24 mouse cellular contexts compared by ENCODE assay signal in the genomic region with DNA sequence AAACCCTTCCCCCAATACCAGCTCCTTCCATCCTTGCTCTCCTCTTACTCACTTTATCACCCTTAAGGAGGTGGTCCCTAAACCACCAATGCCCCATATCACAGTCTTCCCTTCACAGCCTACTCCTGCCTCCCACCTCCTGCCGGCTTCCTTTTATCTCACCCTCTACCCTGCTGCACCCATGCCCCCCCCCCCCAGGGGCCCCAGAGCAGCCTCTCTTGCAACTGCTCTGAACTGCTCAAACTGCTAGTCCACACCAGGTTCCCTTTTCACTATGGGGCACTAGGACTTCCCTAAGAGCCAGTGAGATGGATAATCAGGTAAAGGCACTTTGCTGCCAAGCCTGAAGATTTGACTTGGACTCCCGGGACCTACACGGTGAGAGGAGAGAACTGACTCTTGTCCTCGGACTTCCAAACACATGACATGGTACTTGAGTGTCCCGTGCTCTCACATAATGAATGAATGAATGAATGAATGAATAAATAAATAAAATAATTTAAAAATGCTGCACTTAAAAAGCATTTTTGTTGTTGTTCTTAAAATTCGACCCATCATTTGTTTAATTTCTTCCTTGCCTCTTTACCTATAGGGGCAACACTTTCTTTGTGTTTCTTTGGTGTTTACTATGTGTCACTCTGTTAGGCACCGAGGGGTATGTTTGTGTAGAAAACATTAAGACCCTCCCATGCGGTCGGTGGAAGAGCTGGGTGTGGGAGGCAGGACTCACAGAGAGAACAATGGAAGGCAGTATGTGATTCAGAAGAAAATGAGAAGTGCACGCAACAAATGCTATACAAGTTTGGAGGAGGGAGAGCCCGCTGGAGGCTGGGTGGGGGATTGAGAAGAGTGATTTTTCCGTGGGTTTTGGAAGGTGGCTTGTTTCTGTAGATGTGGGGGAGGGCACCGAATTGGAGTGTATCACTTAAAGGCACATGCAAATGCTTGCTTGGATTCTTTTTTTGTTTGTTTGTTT. TPM values are rescaled to one million over a fixed set of nuclear protein-coding genes. Genes with fewer than 3 reads are reported as not detected.
DNase-seq lines count a peak whose midpoint lies in the region; ATAC-seq lines count a peak whose summit lies in the region.
"Had no signal": no experiment of that assay in that cellular context is flagged by ENCODE, and none has a peak within 500 bp of the region (broad histone marks: within the 10 kb centered on the region; RNA-seq: fewer than 3 reads in every experiment).

No protein-coding gene starts in this region.

- peak; percentile 16 for ATAC-seq in liver, embryonic 16.5 days (ENCODE audit: low read depth)
- no peak for ATAC-seq in neural tube, embryonic 15.5 days (ENCODE audit: low FRiP score)
- no peak for ATAC-seq in kidney, embryonic 14.5 days (ENCODE audit: low FRiP score, low TSS enrichment)
- ATAC-seq: forebrain, embryonic 13.5 days; intestine, embryonic 15.5 days had no signal

- peaks cover 31% of the 10 kb centered on the region for H3K27me3 ChIP-seq in heart, embryonic 10.5 days (ENCODE audit: insufficient read depth, poor library complexity, severe bottlenecking)
- peaks cover 97% of the 10 kb centered on the region for H3K27me3 ChIP-seq in limb, embryonic 10.5 days (ENCODE audit: low read depth, poor library complexity, severe bottlenecking)
- no peaks in the 10 kb centered on the region for H3K27me3 ChIP-seq in liver, embryonic 16.5 days (ENCODE audit: control insufficient read depth, insufficient read depth, low read depth, low read length)
- peaks cover 4% of the 10 kb centered on the region; the same call in 1 of the 2 replicates for H3K27me3 ChIP-seq in neural tube, embryonic 15.5 days (replicated peaks)
- H3K27me3 ChIP-seq in kidney, embryonic 14.5 days (ENCODE audit: control insufficient read depth, insufficient read depth, low read length), result no peaks in the 10 kb centered on the region
- H3K27me3 ChIP-seq: CH12.LX; forebrain, embryonic 13.5 days; heart, embryonic 13.5 days; intestine, embryonic 15.5 days; lung, embryonic 15.5 days had no signal

- WGBS in heart, embryonic 10.5 days, result 49% methylated on average over 13 of the region's 13 CpGs
- WGBS in limb, embryonic 10.5 days, result 66% methylated on average over 13 of the region's 13 CpGs
- 26% methylated on average over 13 of the region's 13 CpGs for WGBS in liver, embryonic 16.5 days (ENCODE audit: insufficient replicate concordance)
- WGBS in neural tube, embryonic 15.5 days, result 60% methylated on average over 13 of the region's 13 CpGs
- 57% methylated on average over 13 of the region's 13 CpGs for whole genome bisulfite sequencing in kidney, embryonic 14.5 days

- peak; percentile 75 for DNase-seq in heart, embryonic 10.5 days (ENCODE audit: low spot score)
- no peak for DNase-seq in heart, postnatal 10 days
- no peak for DNase-seq in limb, embryonic 10.5 days (ENCODE audit: low spot score)
- peak; percentile 8 for DNase-seq in thymus, postnatal 25 days
- no peak for DNase-seq in lung, postnatal 36 days
- DNase-seq: adrenal gland, postnatal 25 days; cerebellum, adult 2 months; cerebellum, postnatal 36 days; gastrocnemius, postnatal 36 days; heart, postnatal 4 days; kidney, postnatal 4 days had no signal

- intact Hi-C loops in heart, postnatal 10 days (cut with DNase I), result loop anchor here (5.0 to 10.0 kb wide), 2 partner anchors 104 to 129 kb away; no protein-coding TSS in a partner anchor

- 0 out of 2 replicates have a peak overlapping the region, but pooled peaks have one; percentile 8 for H3K27ac ChIP-seq in heart, embryonic 10.5 days
- 0 out of 2 replicates have a peak overlapping the region, but pooled peaks have one; percentile 94 for H3K27ac ChIP-seq in limb, embryonic 10.5 days
- peak overlapping the region; percentile 26; the same call in 1 of the 2 replicates for H3K27ac ChIP-seq in liver, embryonic 16.5 days (ENCODE audit: low read length)
- no peak overlapping the region for H3K27ac ChIP-seq in neural tube, embryonic 15.5 days (replicated peaks)
- H3K27ac ChIP-seq in kidney, embryonic 14.5 days (ENCODE audit: low read depth, low read length), result no peak overlapping the region
- H3K27ac ChIP-seq: forebrain, embryonic 13.5 days; hindbrain, embryonic 15.5 days; midbrain, embryonic 12.5 days had no signal

- H3K9ac ChIP-seq in liver, embryonic 16.5 days (ENCODE audit: low read depth, low read length), result no peak overlapping the region
- no peak overlapping the region for H3K9ac ChIP-seq in neural tube, embryonic 15.5 days (replicated peaks)
- no peak overlapping the region for H3K9ac ChIP-seq in kidney, embryonic 14.5 days (ENCODE audit: low read depth, low read length)
- H3K9ac ChIP-seq: forebrain, embryonic 13.5 days; heart, embryonic 13.5 days; hindbrain, embryonic 15.5 days; intestine, embryonic 15.5 days; kidney, embryonic 15.5 days; limb, embryonic 13.5 days; lung, embryonic 15.5 days; midbrain, embryonic 12.5 days had no signal

- no peaks in the 10 kb centered on the region for H3K9me3 ChIP-seq in heart, embryonic 10.5 days
- no peaks in the 10 kb centered on the region for H3K9me3 ChIP-seq in limb, embryonic 10.5 days (replicated peaks)
- H3K9me3 ChIP-seq in liver, embryonic 16.5 days (replicated peaks; ENCODE audit: control insufficient read depth, low read length), result no peaks in the 10 kb centered on the region
- H3K9me3 ChIP-seq in neural tube, embryonic 15.5 days (replicated peaks), result no peaks in the 10 kb centered on the region
- no peaks in the 10 kb centered on the region for H3K9me3 ChIP-seq in kidney, embryonic 14.5 days (ENCODE audit: control insufficient read depth, low read length)
- H3K9me3 ChIP-seq: embryonic facial prominence, embryonic 10.5 days; forebrain, embryonic 13.5 days; heart, embryonic 13.5 days; hindbrain, embryonic 15.5 days; intestine, embryonic 15.5 days; kidney, embryonic 15.5 days; limb, embryonic 13.5 days; lung, embryonic 15.5 days; midbrain, embryonic 12.5 days had no signal

- H3K4me3 ChIP-seq in heart, embryonic 10.5 days, result no peak overlapping the region
- no peak overlapping the region for H3K4me3 ChIP-seq in limb, embryonic 10.5 days
- H3K4me3 ChIP-seq in liver, embryonic 16.5 days (ENCODE audit: low read depth, low read length), result peak overlapping the region; percentile 11; the same call in 1 of the 2 replicates
- no peak overlapping the region for H3K4me3 ChIP-seq in neural tube, embryonic 15.5 days (replicated peaks)
- H3K4me3 ChIP-seq in kidney, embryonic 14.5 days (ENCODE audit: low read length), result no peak overlapping the region
- H3K4me3 ChIP-seq: embryonic facial prominence, embryonic 10.5 days; forebrain, embryonic 13.5 days; hindbrain, embryonic 15.5 days; intestine, embryonic 15.5 days; kidney, embryonic 15.5 days; limb, embryonic 13.5 days; lung, embryonic 15.5 days; midbrain, embryonic 12.5 days had no signal

- H3K36me3 ChIP-seq in heart, embryonic 10.5 days, result no peaks in the 10 kb centered on the region
- H3K36me3 ChIP-seq in limb, embryonic 10.5 days, result peaks cover 2% of the 10 kb centered on the region; the same call in 1 of the 2 replicates
- H3K36me3 ChIP-seq in liver, embryonic 16.5 days (ENCODE audit: control insufficient read depth, insufficient read depth), result no peaks in the 10 kb centered on the region
- H3K36me3 ChIP-seq in neural tube, embryonic 15.5 days, result no peaks in the 10 kb centered on the region
- no peaks in the 10 kb centered on the region for H3K36me3 ChIP-seq in kidney, embryonic 14.5 days (ENCODE audit: control insufficient read depth, insufficient read depth, low read length)
- H3K36me3 ChIP-seq: embryonic facial prominence, embryonic 10.5 days; heart, embryonic 13.5 days; hindbrain, embryonic 15.5 days; intestine, embryonic 15.5 days; kidney, embryonic 15.5 days; limb, embryonic 13.5 days; lung, embryonic 15.5 days; midbrain, embryonic 12.5 days had no signal

- H3K4me1 ChIP-seq in heart, embryonic 10.5 days, result 0 out of 2 replicates have a peak, but pooled peaks cover 7% of the 10 kb centered on the region
- peaks cover 23% of the 10 kb centered on the region for H3K4me1 ChIP-seq in limb, embryonic 10.5 days
- H3K4me1 ChIP-seq in liver, embryonic 16.5 days (ENCODE audit: control insufficient read depth, low read depth, low read length), result peaks cover 19% of the 10 kb centered on the region
- H3K4me1 ChIP-seq in neural tube, embryonic 15.5 days, result peaks cover 18% of the 10 kb centered on the region
- H3K4me1 ChIP-seq in kidney, embryonic 14.5 days (ENCODE audit: control insufficient read depth, insufficient read depth, low read length), result peaks cover 8% of the 10 kb centered on the region
- H3K4me1 ChIP-seq: intestine, embryonic 15.5 days had no signal

- H3K4me2 ChIP-seq in liver, embryonic 16.5 days (ENCODE audit: low read depth, low read length), result peak overlapping the region; percentile 76
- H3K4me2 ChIP-seq in neural tube, embryonic 15.5 days, result no peak overlapping the region
- H3K4me2 ChIP-seq in kidney, embryonic 14.5 days (replicated peaks; ENCODE audit: low read depth, low read length), result no peak overlapping the region
- H3K4me2 ChIP-seq: lung, embryonic 15.5 days; midbrain, embryonic 12.5 days had no signal

RNA-seq across cellular contexts. Expression of a gene that starts 2.4 kb away (rescaled TPM):
- polyA plus RNA-seq in heart, embryonic 10.5 days (2016; fragmentation: Nextera tagmentation; extraction: Ambion mirVana), result 55.3 and 77.0 TPM in 2 replicates
- 10 to 100 TPM; 40.3 to 57.2 TPM for total RNA-seq in heart, postnatal 10 days (2021)
- 73.8 and 79.2 TPM in 2 replicates for polyA plus RNA-seq in limb, embryonic 10.5 days (2016; fragmentation: Nextera tagmentation; extraction: Ambion mirVana)
- 18.3 and 20.1 TPM in 2 replicates for polyA plus RNA-seq in liver, embryonic 16.5 days (2015; fragmentation: Nextera tagmentation; extraction: Ambion mirVana)
- 24.4 and 28.7 TPM in 2 replicates for polyA plus RNA-seq in neural tube, embryonic 15.5 days (2015; fragmentation: Nextera tagmentation; extraction: Ambion mirVana)
- polyA plus RNA-seq in kidney, embryonic 14.5 days (2014; fragmentation: Nextera tagmentation; extraction: Ambion mirVana), result 18.5 and 34.5 TPM in 2 replicates

Comparison
In these comparisons a context has a peak if more than half of its experiments do, and no peak if none do; other contexts are left out.
1. DNase-seq: peak in heart, embryonic 10.5 days (single experiment) and thymus, postnatal 25 days (single experiment); none in heart, postnatal 10 days (0 of 2), limb, embryonic 10.5 days (single experiment) and lung, postnatal 36 days (single experiment).
2. H3K27ac ChIP-seq: peak in heart, embryonic 10.5 days (single experiment), limb, embryonic 10.5 days (single experiment) and liver, embryonic 16.5 days (single experiment); none in neural tube, embryonic 15.5 days (single experiment) and kidney, embryonic 14.5 days (single experiment).